Mouse (Mus musculus): ENCODE measurements around the gene Ranbp9. TPM values are rescaled to one million over a fixed set of nuclear protein-coding genes. Genes with fewer than 3 reads are reported as not detected.

Ranbp9 gene
- total and polyA plus RNA-seq, 3 experiments, result 17.1 to 25.9 TPM; not detected in 1

DNA sequence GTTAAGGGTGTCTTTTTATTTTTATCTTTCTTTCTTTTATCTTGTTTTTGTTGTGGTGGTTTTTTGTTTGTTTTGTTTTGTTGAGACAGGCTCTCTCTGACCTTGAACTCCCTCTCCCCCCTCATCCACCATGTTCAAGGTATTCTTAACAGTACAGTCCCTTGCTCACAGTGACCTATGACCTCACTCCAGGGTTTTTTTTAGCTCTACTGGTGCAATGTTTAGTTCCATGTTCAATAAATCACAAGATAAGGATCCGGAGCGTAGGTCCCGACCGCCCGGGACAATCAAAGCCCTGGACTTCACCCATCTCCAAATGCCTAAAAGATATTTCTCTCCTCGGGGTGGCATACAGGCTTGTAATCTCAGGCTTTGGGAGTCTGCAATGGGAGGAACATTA lies 111.0 kb downstream of the Ranbp9 start (continued):
- no peak for TF ChIP-seq TCF12 (IDR thresholded peaks at IDR 0.05; ENCODE audit: low read depth, low read length)
- TF ChIP-seq CHD2 (IDR thresholded peaks at IDR 0.05; ENCODE audit: low read length), result no peak

DNA sequence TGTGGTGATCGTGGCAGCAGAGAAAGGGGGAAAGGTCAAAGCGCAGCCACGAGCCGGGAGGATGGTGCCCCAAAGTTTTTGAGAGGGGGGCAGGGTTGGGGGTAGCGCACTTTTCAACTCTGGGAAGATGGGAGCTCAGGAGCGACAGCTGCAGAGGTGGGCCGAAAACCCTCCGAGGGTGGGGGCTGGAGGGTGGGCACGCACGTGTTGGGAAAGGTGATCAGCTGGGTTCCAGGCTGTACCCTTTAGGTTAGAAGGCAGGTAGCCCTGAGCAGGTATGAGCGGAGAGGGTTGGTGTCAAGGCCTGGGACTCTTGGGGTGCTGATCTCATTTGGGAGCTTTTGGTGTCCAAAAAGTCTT lies 115.3 kb downstream of the Ranbp9 start:
- Histone ChIP-seq H3K4me3 (ENCODE audit: control insufficient read depth in 1 of 2, insufficient read depth in 1 of 2, low read depth in 2 of 2, low read length in 2 of 2) (peak overlapping the region; percentile 75 to 92), H3K9ac (ENCODE audit: control insufficient read depth, low read depth, low read length, poor library complexity, severe bottlenecking) (peak overlapping the region; percentile 74), H3K27ac (ENCODE audit: control insufficient read depth, low read depth, low read length) (no peak overlapping the region), H3K79me2 (ENCODE audit: control insufficient read depth, insufficient read depth, low read length, poor library complexity) (no peaks in the 10 kb centered on the region; the same call in 1 of the 2 replicates), H3K27me3 (ENCODE audit: control insufficient read depth in 1 of 2, insufficient read depth in 2 of 2, low read length in 2 of 2) (no peaks in the 10 kb centered on the region), H3K4me1 (ENCODE audit: control insufficient read depth in 1 of 2, insufficient read depth in 2 of 2, low read length in 2 of 2) (peaks cover 0 to 6% of the 10 kb centered on the region in 2 experiments; a peak in 2 of 4 replicates), H3K9me3 (replicated peaks; ENCODE audit: insufficient read depth, low read length) (no peaks in the 10 kb centered on the region), H3K36me3 (ENCODE audit: control insufficient read depth in 1 of 2, insufficient read depth in 2 of 2, low read length in 2 of 2) (no peaks in the 10 kb centered on the region; a peak in 1 of 4 replicates)
- TF ChIP-seq MAX (IDR thresholded peaks at IDR 0.05; ENCODE audit: low read length) (no peak), GABPA (IDR thresholded peaks at IDR 0.05; ENCODE audit: low read depth, low read length) (no peak), MAZ (IDR thresholded peaks at IDR 0.05; ENCODE audit: low read depth, low read length) (no peak), TBP (IDR thresholded peaks at IDR 0.05; ENCODE audit: low read depth, low read length) (no peak), USF1 (IDR thresholded peaks at IDR 0.05; ENCODE audit: low read depth, low read length) (no peak), ELF1 (IDR thresholded peaks at IDR 0.05; ENCODE audit: low read depth, low read length) (no peak), JUND (IDR thresholded peaks at IDR 0.05; ENCODE audit: low read depth, low read length) (no peak), MYB (IDR thresholded peaks at IDR 0.05; ENCODE audit: low read depth, low read length) (no peak), POLR2AphosphoS5 (IDR thresholded peaks at IDR 0.05; ENCODE audit: borderline replicate concordance, low read depth, low read length) (no peak), SMC3 (IDR thresholded peaks at IDR 0.05; ENCODE audit: low read depth, low read length) (no peak), ZMIZ1 (IDR thresholded peaks at IDR 0.05; ENCODE audit: low read depth, low read length) (no peak), MEF2A (IDR thresholded peaks at IDR 0.05; ENCODE audit: extremely low read depth, insufficient replicate concordance, low read depth, low read length, poor library complexity, severe bottlenecking) (no peak)
- peak; percentile 13 for DNase-seq (ENCODE audit: low read depth, low spot score)

DNA sequence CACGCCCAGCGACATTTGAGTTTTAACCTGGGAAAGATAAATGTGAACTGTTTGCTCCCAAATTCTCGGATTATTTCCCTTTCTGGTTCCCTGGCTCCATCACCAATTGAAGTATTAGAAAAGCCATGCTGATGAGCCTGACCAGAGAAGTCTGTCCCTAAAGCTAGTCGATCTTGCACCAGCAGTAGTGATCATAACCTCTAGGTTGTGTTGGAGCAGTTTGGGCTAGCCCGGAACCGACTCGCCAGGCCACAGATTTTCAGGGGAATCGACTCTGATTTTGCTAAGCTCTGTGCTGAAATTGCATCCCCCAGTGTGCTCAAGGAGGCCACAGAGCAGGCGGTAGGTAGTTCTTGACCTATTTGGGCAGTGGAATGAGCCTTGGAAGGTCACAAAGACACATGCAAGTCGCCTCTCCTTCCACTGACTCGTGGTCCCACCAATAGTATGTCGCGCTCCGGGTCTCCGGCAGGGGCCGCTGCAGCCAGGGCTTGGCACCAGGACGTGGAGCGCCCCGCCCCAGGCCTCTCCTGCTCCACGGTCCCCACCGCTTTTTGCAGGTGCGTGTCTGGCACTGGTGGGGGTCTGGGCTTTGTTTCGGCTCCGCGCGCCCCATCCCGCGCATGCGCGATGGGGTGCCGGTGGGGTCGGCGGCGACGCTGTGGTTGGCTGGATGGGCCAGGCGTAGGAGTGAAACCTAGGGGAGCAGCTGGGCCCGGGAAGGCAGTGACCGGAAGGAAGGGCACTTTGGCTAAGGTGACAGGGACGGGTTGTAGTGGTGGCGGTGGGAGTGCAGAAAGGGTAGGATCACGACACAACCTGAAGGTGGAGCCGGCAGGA lies 115.9 kb downstream of the Ranbp9 start, which contains the start of gene Sirt5:
Sirt5 (plus strand) TSS at position 512 of the 840 bp plus-strand sequence.
- H3K4me3 ChIP-seq (ENCODE audit: control insufficient read depth in 1 of 2, insufficient read depth in 1 of 2, low read depth in 2 of 2, low read length in 2 of 2), result peak within 1 kb of the TSS; percentile 75 to 92
- H3K9me3 ChIP-seq (replicated peaks; ENCODE audit: insufficient read depth, low read length), result no peaks in the 10 kb centered on the region
- H3K9ac ChIP-seq (ENCODE audit: control insufficient read depth, low read depth, low read length, poor library complexity, severe bottlenecking), result peak within 1 kb of the TSS; percentile 74
- H3K27ac ChIP-seq (ENCODE audit: control insufficient read depth, low read depth, low read length), result no peak within 1 kb of the TSS
- peaks cover 0 to under 1% of the 10 kb centered on the region in 2 experiments; a peak in 1 of 4 replicates for H3K36me3 ChIP-seq (ENCODE audit: control insufficient read depth in 1 of 2, insufficient read depth in 2 of 2, low read length in 2 of 2)
- DNase-seq (ENCODE audit: low read depth, low spot score), result peak; percentile 89
- H3K79me2 ChIP-seq (ENCODE audit: control insufficient read depth, insufficient read depth, low read length, poor library complexity), result no peaks in the 10 kb centered on the region; the same call in 1 of the 2 replicates
- H3K27me3 ChIP-seq (ENCODE audit: control insufficient read depth in 1 of 2, insufficient read depth in 2 of 2, low read length in 2 of 2), result no peaks in the 10 kb centered on the region
- TF ChIP-seq MXI1 (IDR thresholded peaks at IDR 0.05; ENCODE audit: low read depth, low read length), result peak; percentile 63
- peak; percentile 88 for TF ChIP-seq NRF1 (IDR thresholded peaks at IDR 0.05; ENCODE audit: insufficient read depth, low read depth, low read length, poor library complexity, severe bottlenecking)
- TF ChIP-seq HCFC1 (IDR thresholded peaks at IDR 0.05; ENCODE audit: low read depth, low read length), result peak; percentile 49; the same call in 1 of the 2 replicates
- TF ChIP-seq SIN3A (IDR thresholded peaks at IDR 0.05; ENCODE audit: low read length), result peak; percentile 40; the same call in 1 of the 2 replicates
- TF ChIP-seq GABPA (IDR thresholded peaks at IDR 0.05; ENCODE audit: low read depth, low read length), result no peak
- peak; percentile 75 to 84 (median 83) for TF ChIP-seq CTCF (IDR thresholded peaks at IDR 0.05 in 2 of 3, conservative IDR thresholded peaks at IDR 0.05 in 1 of 3; ENCODE audit: control insufficient read depth in 1 of 3, insufficient read depth in 1 of 3, low read depth in 2 of 3, low read length in 3 of 3, poor library complexity in 1 of 3, severe bottlenecking in 1 of 3)
- TF ChIP-seq MAZ (IDR thresholded peaks at IDR 0.05; ENCODE audit: low read depth, low read length), result peak; percentile 80; the same call in 1 of the 2 replicates
- no peak for TF ChIP-seq POLR2AphosphoS5 (IDR thresholded peaks at IDR 0.05; ENCODE audit: borderline replicate concordance, low read depth, low read length)
- TF ChIP-seq MAFK (IDR thresholded peaks at IDR 0.05; ENCODE audit: borderline replicate concordance, low read depth, low read length), result no peak
- TF ChIP-seq RAD21 (IDR thresholded peaks at IDR 0.05; ENCODE audit: low read depth, low read length), result peak; percentile 43
- peak; percentile 46; the same call in 1 of the 2 replicates for TF ChIP-seq MAX (IDR thresholded peaks at IDR 0.05; ENCODE audit: low read length)
- 0 out of 2 replicates have a peak, but pooled peaks have one; percentile 36 for TF ChIP-seq NELFE (IDR thresholded peaks at IDR 0.05; ENCODE audit: low read depth, low read length)
- peak; percentile 28; the same call in 1 of the 2 replicates for TF ChIP-seq ZC3H11A (IDR thresholded peaks at IDR 0.05; ENCODE audit: low read depth, low read length)
- TF ChIP-seq EP300 (IDR thresholded peaks at IDR 0.05; ENCODE audit: low read depth in 1 of 2, low read length in 2 of 2), result 0 out of 4 replicates have a peak, but pooled peaks of 1 of the 2 experiments have one; percentile 24
- peak; percentile 18 to 52; a peak in 1 of 4 replicates for TF ChIP-seq POLR2A (IDR thresholded peaks at IDR 0.05; ENCODE audit: control insufficient read depth in 1 of 2, insufficient read depth in 1 of 2, low read depth in 1 of 2, low read length in 2 of 2, poor library complexity in 1 of 2)
- TF ChIP-seq SMC3 (IDR thresholded peaks at IDR 0.05; ENCODE audit: low read depth, low read length), result peak; percentile 57
- TF ChIP-seq ZMIZ1 (IDR thresholded peaks at IDR 0.05; ENCODE audit: low read depth, low read length), result no peak
- H3K4me1 ChIP-seq (ENCODE audit: control insufficient read depth in 1 of 2, insufficient read depth in 2 of 2, low read length in 2 of 2), result peaks cover 0 to 12% of the 10 kb centered on the region in 2 experiments; a peak in 3 of 4 replicates
